Mouse (Mus musculus) regulatory T cell (primary cell): ENCODE data around the gene Ifna16.

Experiments
- in situ Hi-C: fragments of 300-600 bp; cut with MboI, MseI; formaldehyde crosslinking; loops from one replicate; pipeline ENCODE4 v1.15.1; 2025; ENCODE audit warnings: high pct_unique_total_duplicates

The Ifna16 gene

GRCm38 (mm10) chr4:88644359-88644758 is 32.4 kb downstream of the Ifna16 start, which contains the start of gene Ifna13:
Gene Ifna13, minus strand, starts transcription at chr4:88644459.
- in situ Hi-C loops, result no loop called here

DNA sequence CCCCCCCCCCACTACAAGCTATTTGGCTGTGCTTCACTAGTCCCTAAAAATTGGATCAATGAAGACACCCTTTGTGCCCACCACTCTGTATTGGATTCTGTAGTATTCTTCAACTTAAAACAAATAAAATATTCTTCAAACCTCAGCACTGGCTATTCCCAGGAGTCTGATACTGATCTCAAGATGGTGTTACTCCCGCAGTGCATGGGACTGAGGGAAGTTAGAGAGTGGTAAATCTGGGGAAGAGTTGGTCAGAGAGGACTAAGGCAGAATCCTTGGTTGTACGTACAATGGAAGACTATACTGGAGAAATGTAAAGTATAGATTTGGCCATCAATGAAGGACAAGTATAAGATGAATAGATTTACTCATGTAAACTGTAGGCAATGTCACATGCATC is 34.2 kb downstream of the Ifna16 start:
- in situ Hi-C loops, result no loop called here

GRCm38 (mm10) chr4:88641077-88641831 is 35.5 kb downstream of the Ifna16 start:
- in situ Hi-C loops, result no loop called here

DNA sequence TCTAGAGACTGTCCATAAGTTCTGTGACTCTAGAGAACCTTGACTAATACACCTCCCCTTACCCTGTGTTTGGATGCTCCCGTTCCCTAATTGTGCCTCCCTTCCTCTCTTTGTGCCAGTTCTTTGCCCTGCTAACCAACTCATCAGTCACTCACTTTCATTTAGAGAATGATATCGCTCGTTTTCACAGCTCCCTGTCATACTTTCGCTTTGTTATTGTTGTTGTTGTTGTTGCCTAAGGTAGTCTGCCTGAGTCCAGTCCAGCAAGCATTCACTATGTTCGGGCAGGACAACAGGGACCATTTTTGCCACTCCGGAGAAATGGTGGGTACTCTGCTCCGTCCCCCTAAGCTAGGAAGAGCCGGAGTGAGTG is 36.0 kb downstream of the Ifna16 start:
- in situ Hi-C loops, result no loop called here

- in situ Hi-C loops, result loop anchor here (5.0 kb wide), 1 partner anchor 77 kb away; the partner anchor contains the start of gene Ifna15
Observed at GRCm38 (mm10) chr4:88634311-88634710, 42.4 kb downstream of the Ifna16 start, which contains the start of gene C87499. Gene C87499, minus strand, starts transcription at chr4:88634411.
